Mouse (Mus musculus): ENCODE measurements around the gene Mvb12a. TPM values are rescaled to one million over a fixed set of nuclear protein-coding genes. Genes with fewer than 3 reads are reported as not detected.

Gene Mvb12a
- total RNA-seq, 4 experiments from 2014 or later, result 17.7 to 28.7 (median 23.4) TPM

GRCm38 (mm10) chr8:71562751-71563150 is 20.0 kb downstream of the Mvb12a start:
- DNase-seq (ENCODE audit: low spot score in 2 of 2), result peak; percentile 66 to 72

- DNase-seq (ENCODE audit: low spot score in 2 of 2), result no peak
Observed at GRCm38 (mm10) chr8:71563992-71564391, 21.3 kb downstream of the Mvb12a start.

GRCm38 (mm10) chr8:71566501-71566900 is 23.8 kb downstream of the Mvb12a start, which contains the start of gene Nxnl1:
TSS of gene Nxnl1 (minus strand) at chr8:71566601.
- DNase-seq (ENCODE audit: low spot score in 2 of 2), result no peak

GRCm38 (mm10) chr8:71567587-71567986 is 24.9 kb downstream of the Mvb12a start:
- DNase-seq (ENCODE audit: low spot score in 2 of 2), result no peak

- peak; percentile 60 to 81 for DNase-seq (ENCODE audit: low spot score in 2 of 2)
Observed at GRCm38 (mm10) chr8:71568387-71568937, 25.7 kb downstream of the Mvb12a start, which contains the start of gene Slc27a1. TSS of gene Slc27a1 (plus strand) at chr8:71568882.

GRCm38 (mm10) chr8:71568941-71569340 is 26.2 kb downstream of the Mvb12a start:
- no peak for DNase-seq (ENCODE audit: low spot score in 2 of 2)

- peak; percentile 79 to 84 for DNase-seq (ENCODE audit: low spot score in 2 of 2)
Observed at GRCm38 (mm10) chr8:71569366-71570290, 26.9 kb downstream of the Mvb12a start.

- DNase-seq (ENCODE audit: low spot score in 2 of 2), result peak; percentile 82 to 88
Observed at GRCm38 (mm10) chr8:71570291-71570954, 27.7 kb downstream of the Mvb12a start.

- no peak for DNase-seq (ENCODE audit: low spot score in 2 of 2)
Observed at GRCm38 (mm10) chr8:71572077-71572476, 29.4 kb downstream of the Mvb12a start.

GRCm38 (mm10) chr8:71572847-71573633 is 30.3 kb downstream of the Mvb12a start:
- peak in 1 of 2 experiments; percentile 52 for DNase-seq (ENCODE audit: low spot score in 2 of 2)

GRCm38 (mm10) chr8:71574426-71574825 is 31.7 kb downstream of the Mvb12a start:
- no peak for DNase-seq (ENCODE audit: low spot score in 2 of 2)

- no peak for DNase-seq (ENCODE audit: low spot score in 2 of 2)
Observed at GRCm38 (mm10) chr8:71575020-71575419, 32.3 kb downstream of the Mvb12a start.

GRCm38 (mm10) chr8:71577856-71578387 is 35.2 kb downstream of the Mvb12a start:
- DNase-seq (ENCODE audit: low spot score in 2 of 2), result no peak

GRCm38 (mm10) chr8:71579009-71579408 is 36.3 kb downstream of the Mvb12a start:
- DNase-seq (ENCODE audit: low spot score in 2 of 2), result no peak

- peak; percentile 75 to 83 for DNase-seq (ENCODE audit: low spot score in 2 of 2)
Observed at GRCm38 (mm10) chr8:71579476-71579875, 36.8 kb downstream of the Mvb12a start.

- no peak for DNase-seq (ENCODE audit: low spot score in 2 of 2)
Observed at GRCm38 (mm10) chr8:71580201-71580600, 37.5 kb downstream of the Mvb12a start.

- DNase-seq (ENCODE audit: low spot score in 2 of 2), result no peak
Observed at GRCm38 (mm10) chr8:71586891-71587290, 44.2 kb downstream of the Mvb12a start.

- DNase-seq (ENCODE audit: low spot score in 2 of 2), result no peak
Observed at GRCm38 (mm10) chr8:71588762-71589161, 46.0 kb downstream of the Mvb12a start.

GRCm38 (mm10) chr8:71591017-71591416 is 48.3 kb downstream of the Mvb12a start:
- DNase-seq (ENCODE audit: low spot score in 2 of 2), result no peak

- peak; percentile 91 to 93 for DNase-seq (ENCODE audit: low spot score in 2 of 2)
Observed at GRCm38 (mm10) chr8:71591471-71592373, 49.0 kb downstream of the Mvb12a start, which contains the start of gene Pgls. TSS of gene Pgls (plus strand) at chr8:71592176.

Measured in gastrocnemius, adult 8-10 months (tissue).